8 mouse cellular contexts compared by ENCODE assay signal in genomic region chr11:44610971-44611781, GRCm38 (mm10). TPM values are rescaled to one million over a fixed set of nuclear protein-coding genes. Genes with fewer than 3 reads are reported as not detected.
DNase-seq lines count a peak whose midpoint lies in the region; ATAC-seq lines count a peak whose summit lies in the region.

No protein-coding gene starts in this region.

- WGBS in limb, embryonic 10.5 days: under 1% methylated on average over 45 of the region's 45 CpGs
- under 1% methylated on average over 45 of the region's 45 CpGs for WGBS in midbrain, embryonic 13.5 days

- H3K27me3 ChIP-seq in limb, embryonic 10.5 days (ENCODE audit: low read depth, poor library complexity, severe bottlenecking): peaks cover 55% of the 10 kb centered on the region
- H3K27me3 ChIP-seq in midbrain, embryonic 13.5 days: peaks cover 50% of the 10 kb centered on the region

- peak; percentile 72 for ATAC-seq in granulocyte monocyte progenitor cell, adult 5-6 weeks (replicated peaks; ENCODE audit: poor library complexity, severe bottlenecking)
- ATAC-seq in midbrain, embryonic 13.5 days: peak; percentile 89
- no peak for ATAC-seq in inflammation-experienced regulatory T-cells, adult 6 months

- peak overlapping the region; percentile 84 for H3K27ac ChIP-seq in limb, embryonic 10.5 days
- H3K27ac ChIP-seq in midbrain, embryonic 13.5 days: peak overlapping the region; percentile 76

- H3K4me3 ChIP-seq in limb, embryonic 10.5 days: peak overlapping the region; percentile 55
- H3K4me3 ChIP-seq in midbrain, embryonic 13.5 days (replicated peaks): peak overlapping the region; percentile 45

- H3K36me3 ChIP-seq in limb, embryonic 10.5 days: no peaks in the 10 kb centered on the region
- H3K36me3 ChIP-seq in midbrain, embryonic 13.5 days: no peaks in the 10 kb centered on the region

- H3K4me1 ChIP-seq in limb, embryonic 10.5 days: peaks cover 35% of the 10 kb centered on the region
- peaks cover 30% of the 10 kb centered on the region for H3K4me1 ChIP-seq in midbrain, embryonic 13.5 days (replicated peaks)

- peak; percentile 88 to 89 for DNase-seq in adrenal gland, adult 18-20 months (ENCODE audit: low spot score in 2 of 2)
- DNase-seq in embryo, embryonic 11 days: peak; percentile 94
- peak; percentile 88 for DNase-seq in kidney, adult 18-20 months
- peak; percentile 96 for DNase-seq in limb, embryonic 10.5 days (ENCODE audit: low spot score)
- DNase-seq in spleen, adult 18-20 months: peak; percentile 75 to 91

- H3K9me3 ChIP-seq in limb, embryonic 10.5 days (replicated peaks): no peaks in the 10 kb centered on the region
- H3K9me3 ChIP-seq in midbrain, embryonic 13.5 days: no peaks in the 10 kb centered on the region

- H3K9ac ChIP-seq in midbrain, embryonic 13.5 days (replicated peaks): peak overlapping the region; percentile 72

- H3K4me2 ChIP-seq in midbrain, embryonic 13.5 days (replicated peaks): peak overlapping the region; percentile 89

RNA-seq across cellular contexts. Expression of gene Ebf1, which starts 5.9 kb away (rescaled TPM):
- total RNA-seq in adrenal gland, adult 18-20 months (2021): 10 to 100 TPM; 15.7 to 36.8 TPM
- total RNA-seq in granulocyte monocyte progenitor cell, adult 5-6 weeks (2014; fragmentation: Nextera tagmentation): not detected in 2 replicates
- not detected in 2 replicates for total RNA-seq in granulocyte monocyte progenitor cell, adult 5-6 weeks (2017)
- polyA plus RNA-seq in limb, embryonic 10.5 days (2016; fragmentation: Nextera tagmentation; extraction: Ambion mirVana): 7.4 and 23.8 TPM in 2 replicates
- polyA plus RNA-seq in midbrain, embryonic 13.5 days (2015; fragmentation: Nextera tagmentation; extraction: Ambion mirVana): 93.8 and 94.0 TPM in 2 replicates
- 1 to 10 TPM in 2 of 3 experiments, under 1 TPM in 1; 0.19 to 1.8 (median 1.8) TPM for polyA plus RNA-seq in inflammation-experienced regulatory T-cells, adult 6 months (2017; shearing (Covaris generic))
